Mouse (Mus musculus) liver, adult 2 months (tissue): ENCODE data around the gene Dad1. TPM values are rescaled to one million over a fixed set of nuclear protein-coding genes. Genes with fewer than 3 reads are reported as not detected.

Experiments used
- DNase-seq: peaks from one replicate; pipeline ENCODE4 v3.0.0-alpha.2; 2011; ENCODE audit warnings: low read depth, low spot score; ENCODE audit errors: extremely low read depth
- H3K27ac ChIP-seq: fragments of 200-500 bp; replicated peaks from 2 replicates; pipeline ENCODE4 v1.5.1; 2012; ENCODE audit warnings: low read depth, mild to moderate bottlenecking, control low read depth, inconsistent platforms, low read length; ENCODE audit not compliant: insufficient read depth
- H3K27me3 ChIP-seq: fragments of 200-500 bp; 2 replicates; pipeline ENCODE4 v1.6.1; 2012; ENCODE audit warnings: mild to moderate bottlenecking, moderate library complexity, low read length, inconsistent platforms; ENCODE audit not compliant: control insufficient read depth, insufficient read depth
- H3K36me3 ChIP-seq: fragments of 200-500 bp; 2 replicates; pipeline ENCODE4 v1.6.1; 2012; ENCODE audit warnings: low read length, inconsistent platforms; ENCODE audit not compliant: control insufficient read depth, insufficient read depth
- H3K4me1 ChIP-seq: fragments of 200-500 bp; 2 replicates; pipeline ENCODE4 v1.6.1; 2011; ENCODE audit warnings: low read length; ENCODE audit not compliant: control insufficient read depth, insufficient read depth
- H3K4me3 ChIP-seq: fragments of 200-500 bp; 2 replicates; pipeline ENCODE4 v1.5.1; 2011; ENCODE audit warnings: low read depth, mild to moderate bottlenecking, control low read depth, low read length, moderate library complexity; ENCODE audit not compliant: insufficient read depth
- H3K79me2 ChIP-seq: fragments of 200-500 bp; 2 replicates; pipeline ENCODE4 v1.6.1; 2012; ENCODE audit warnings: inconsistent platforms, mild to moderate bottlenecking, low read length, moderate library complexity; ENCODE audit not compliant: control insufficient read depth, insufficient read depth
- H3K9ac ChIP-seq: fragments of 200-500 bp; 2 replicates; pipeline ENCODE4 v1.6.1; 2012; ENCODE audit warnings: low read depth, mild to moderate bottlenecking, control low read depth, inconsistent platforms, low read length
- CTCF ChIP-seq: fragments of 200-500 bp; IDR thresholded peaks from 2 replicates; pipeline ENCODE4 v1.5.1; 2011; ENCODE audit warnings: low read depth, low read length, control low read depth
- POLR2A ChIP-seq: fragments of 200-500 bp; IDR thresholded peaks from 2 replicates; pipeline ENCODE4 v1.6.1; 2011; ENCODE audit warnings: low read length, control low read depth; ENCODE audit not compliant: insufficient read depth; ENCODE audit errors: extremely low read depth
- WGBS: fragments of 180-500 bp; shearing (Covaris S2); methylation state at CpG from one replicate; pipeline ENCODE4 v1.1.7; 2018; 5-methylcytosine and 5-hydroxymethylcytosine counted together
- polyA plus RNA-seq: library from polyadenylated mRNA; depleted of rRNA; stranded (reverse); fragments of >200 nt; gene quantifications from 2 replicates; pipeline ENCODE4 v1.2.3, GENCODE M21; 2012
- total RNA-seq: library from RNA; depleted of rRNA; stranded (reverse); fragments of >200 nt; gene quantifications from 2 replicates; pipeline ENCODE4 v1.2.3, GENCODE M21; 2014

Gene Dad1
- total and polyA plus RNA-seq, 2 experiments, result 39.4 to 638 TPM

GRCm38 (mm10) chr14:54206750-54207550 lies 47.0 kb downstream of the Dad1 start:
- TF ChIP-seq POLR2A (no peak), CTCF (no peak)
- Histone ChIP-seq H3K27ac (no peak overlapping the region), H3K27me3 (no peaks in the 10 kb centered on the region), H3K36me3 (no peaks in the 10 kb centered on the region), H3K79me2 (no peaks in the 10 kb centered on the region), H3K9ac (no peak overlapping the region), H3K4me3 (no peak overlapping the region), H3K4me1 (no peaks in the 10 kb centered on the region)
- WGBS, result 63% methylated on average over 15 of the region's 15 CpGs
- DNase-seq, result no peak

- TF ChIP-seq CTCF, result no peak
- no peak for TF ChIP-seq POLR2A
- 82% methylated on average over 5 of the region's 5 CpGs for WGBS
- H3K36me3 ChIP-seq, result no peaks in the 10 kb centered on the region
- DNase-seq, result no peak
- H3K27me3 ChIP-seq, result no peaks in the 10 kb centered on the region
- H3K9ac ChIP-seq, result no peak overlapping the region
- no peak overlapping the region for H3K4me3 ChIP-seq
- H3K79me2 ChIP-seq, result no peaks in the 10 kb centered on the region
- no peaks in the 10 kb centered on the region for H3K4me1 ChIP-seq
- no peak overlapping the region for H3K27ac ChIP-seq
These were observed 47.6 kb downstream of the Dad1 start for GRCm38 (mm10) chr14:54206309-54206708.

GRCm38 (mm10) chr14:54205904-54206303 lies 48.0 kb downstream of the Dad1 start:
- Histone ChIP-seq H3K27ac (no peak overlapping the region), H3K9ac (no peak overlapping the region), H3K79me2 (no peaks in the 10 kb centered on the region), H3K4me1 (no peaks in the 10 kb centered on the region), H3K4me3 (no peak overlapping the region), H3K27me3 (no peaks in the 10 kb centered on the region), H3K36me3 (no peaks in the 10 kb centered on the region)
- 65% methylated on average over 6 of the region's 6 CpGs for WGBS
- TF ChIP-seq POLR2A (no peak), CTCF (no peak)
- no peak for DNase-seq

GRCm38 (mm10) chr14:54204786-54205185 lies 49.1 kb downstream of the Dad1 start:
- H3K9ac ChIP-seq, result no peak overlapping the region
- H3K27ac ChIP-seq, result no peak overlapping the region
- WGBS, result 89% methylated on average over 4 of the region's 4 CpGs
- no peak for DNase-seq
- no peaks in the 10 kb centered on the region for H3K36me3 ChIP-seq
- no peaks in the 10 kb centered on the region for H3K79me2 ChIP-seq
- no peaks in the 10 kb centered on the region for H3K27me3 ChIP-seq
- H3K4me3 ChIP-seq, result no peak overlapping the region
- TF ChIP-seq POLR2A, result no peak
- no peak for TF ChIP-seq CTCF
- H3K4me1 ChIP-seq, result no peaks in the 10 kb centered on the region

GRCm38 (mm10) chr14:54204311-54204710 lies 49.6 kb downstream of the Dad1 start:
- Histone ChIP-seq H3K4me1 (no peaks in the 10 kb centered on the region), H3K9ac (no peak overlapping the region), H3K27ac (no peak overlapping the region), H3K27me3 (no peaks in the 10 kb centered on the region), H3K4me3 (no peak overlapping the region), H3K79me2 (no peaks in the 10 kb centered on the region), H3K36me3 (no peaks in the 10 kb centered on the region)
- TF ChIP-seq POLR2A, result no peak
- TF ChIP-seq CTCF, result no peak
- DNase-seq, result no peak
- WGBS, result 70% methylated on average over 8 of the region's 8 CpGs

GRCm38 (mm10) chr14:54203776-54204175 lies 50.1 kb downstream of the Dad1 start:
- TF ChIP-seq POLR2A, result no peak
- no peak for TF ChIP-seq CTCF
- DNase-seq, result no peak
- Histone ChIP-seq H3K79me2 (no peaks in the 10 kb centered on the region), H3K4me3 (no peak overlapping the region), H3K9ac (no peak overlapping the region), H3K27me3 (no peaks in the 10 kb centered on the region), H3K4me1 (no peaks in the 10 kb centered on the region), H3K36me3 (no peaks in the 10 kb centered on the region), H3K27ac (no peak overlapping the region)
- 94% methylated on average over 10 of the region's 10 CpGs for whole genome bisulfite sequencing
